Mouse (Mus musculus): ENCODE measurements around the gene Rpl31. TPM values are rescaled to one million over a fixed set of nuclear protein-coding genes. Genes with fewer than 3 reads are reported as not detected.

Gene Rpl31
- 100 to 1,000 TPM; 480 to 482 TPM for total RNA-seq (2021)

GRCm38 (mm10) chr1:39367601-39368266, at the start of gene Rpl31:
Rpl31 (plus strand) TSS chr1:39367842.
- peak; percentile 98 for DNase-seq (ENCODE audit: low spot score in 2 of 2)
- intact Hi-C loops (cut with DNase I), result loop anchor here (5.0 kb wide), 1 partner anchor 365 kb away; no protein-coding TSS in a partner anchor

GRCm38 (mm10) chr1:39317935-39318334, 49.7 kb upstream of the Rpl31 start:
- no peak for DNase-seq (ENCODE audit: low spot score in 2 of 2)
- intact Hi-C loops (cut with DNase I), result no loop called here

GRCm38 (mm10) chr1:39318870-39319269, 48.8 kb upstream of the Rpl31 start:
- DNase-seq (ENCODE audit: low spot score in 2 of 2), result peak in 1 of 2 experiments; percentile 51
- intact Hi-C loops (cut with DNase I), result no loop called here

GRCm38 (mm10) chr1:39321954-39322353, 45.7 kb upstream of the Rpl31 start:
- DNase-seq (ENCODE audit: low spot score in 2 of 2), result no peak
- intact Hi-C loops (cut with DNase I), result no loop called here

GRCm38 (mm10) chr1:39325228-39325627, 42.4 kb upstream of the Rpl31 start:
- intact Hi-C loops (cut with DNase I), result no loop called here
- no peak for DNase-seq (ENCODE audit: low spot score in 2 of 2)

- DNase-seq (ENCODE audit: low spot score in 2 of 2), result peak in 1 of 2 experiments; percentile 44
- intact Hi-C loops (cut with DNase I), result no loop called here
Observed at GRCm38 (mm10) chr1:39327546-39327945, 40.1 kb upstream of the Rpl31 start.

- intact Hi-C loops (cut with DNase I), result no loop called here
- DNase-seq (ENCODE audit: low spot score in 2 of 2), result peak in 1 of 2 experiments; percentile 2
Observed at GRCm38 (mm10) chr1:39330857-39331594, 36.6 kb upstream of the Rpl31 start.

GRCm38 (mm10) chr1:39332456-39332855, 35.2 kb upstream of the Rpl31 start:
- intact Hi-C loops (cut with DNase I), result no loop called here
- no peak for DNase-seq (ENCODE audit: low spot score in 2 of 2)

- intact Hi-C loops (cut with DNase I), result no loop called here
Observed at GRCm38 (mm10) chr1:39335561-39336196, 32.0 kb upstream of the Rpl31 start.

GRCm38 (mm10) chr1:39336788-39337187, 30.9 kb upstream of the Rpl31 start:
- no peak for DNase-seq (ENCODE audit: low spot score in 2 of 2)
- intact Hi-C loops (cut with DNase I), result no loop called here

More at GRCm38 (mm10) chr1:39335561-39336196, 32.0 kb upstream of the Rpl31 start:
- no peak for DNase-seq (ENCODE audit: low spot score in 2 of 2)

GRCm38 (mm10) chr1:39338831-39339230, 28.8 kb upstream of the Rpl31 start:
- intact Hi-C loops (cut with DNase I), result no loop called here
- no peak for DNase-seq (ENCODE audit: low spot score in 2 of 2)

- intact Hi-C loops (cut with DNase I), result no loop called here
- DNase-seq (ENCODE audit: low spot score in 2 of 2), result no peak
Observed at GRCm38 (mm10) chr1:39339455-39339854, 28.2 kb upstream of the Rpl31 start.

GRCm38 (mm10) chr1:39340156-39340555, 27.5 kb upstream of the Rpl31 start:
- intact Hi-C loops (cut with DNase I), result loop anchor here (1.0 to 5.0 kb wide), 2 partner anchors 148 to 330 kb away; partner anchors contain the start of gene Npas2
- DNase-seq (ENCODE audit: low spot score in 2 of 2), result no peak

- intact Hi-C loops (cut with DNase I), result loop anchor here (1.0 to 5.0 kb wide), 2 partner anchors 148 to 330 kb away; partner anchors contain the start of gene Npas2
- DNase-seq (ENCODE audit: low spot score in 2 of 2), result no peak
Observed at GRCm38 (mm10) chr1:39340647-39341046, 27.0 kb upstream of the Rpl31 start.

GRCm38 (mm10) chr1:39341807-39342206, 25.8 kb upstream of the Rpl31 start:
- DNase-seq (ENCODE audit: low spot score in 2 of 2), result no peak
- intact Hi-C loops (cut with DNase I), result loop anchor here (5.0 kb wide), 1 partner anchor 150 kb away; the partner anchor contains the start of gene Npas2

- intact Hi-C loops (cut with DNase I), result loop anchor here (5.0 kb wide), 1 partner anchor 151 kb away; the partner anchor contains the start of gene Npas2
- no peak for DNase-seq (ENCODE audit: low spot score in 2 of 2)
Observed at GRCm38 (mm10) chr1:39343242-39343641, 24.4 kb upstream of the Rpl31 start.

- no peak for DNase-seq (ENCODE audit: low spot score in 2 of 2)
- intact Hi-C loops (cut with DNase I), result loop anchor here (5.0 kb wide), 1 partner anchor 153 kb away; the partner anchor contains the start of gene Npas2
Observed at GRCm38 (mm10) chr1:39344981-39345600, 22.6 kb upstream of the Rpl31 start.

- intact Hi-C loops (cut with DNase I), result no loop called here
- peak in 1 of 2 experiments; percentile 48 for DNase-seq (ENCODE audit: low spot score in 2 of 2)
Observed at GRCm38 (mm10) chr1:39349001-39349400, 18.6 kb upstream of the Rpl31 start.

GRCm38 (mm10) chr1:39349427-39349826, 18.2 kb upstream of the Rpl31 start:
- intact Hi-C loops (cut with DNase I), result no loop called here
- no peak for DNase-seq (ENCODE audit: low spot score in 2 of 2)
